Mouse (Mus musculus): ENCODE data around the gene Ncapd2. TPM values are rescaled to one million over a fixed set of nuclear protein-coding genes. Genes with fewer than 3 reads are reported as not detected.

The Ncapd2 gene
- total and polyA plus RNA-seq, 3 experiments = 79.6 to 301 (median 147) TPM

GRCm38 (mm10) chr6:125186203-125186602 is 5.3 kb downstream of the Ncapd2 start:
- Histone ChIP-seq H3K4me2 (ENCODE audit: insufficient read depth, low read depth, poor library complexity, severe bottlenecking) (no peak overlapping the region), H3K4me1 (ENCODE audit: control insufficient read depth in 1 of 2, insufficient read depth in 2 of 2) (peaks cover 0 to 13% of the 10 kb centered on the region in 2 experiments; a peak in 2 of 4 replicates), H3K9me3 (replicated peaks; ENCODE audit: low read length) (no peaks in the 10 kb centered on the region), H3K9ac (ENCODE audit: insufficient read depth, low read depth) (no peak overlapping the region), H3K4me3 (replicated peaks in 1 of 3; ENCODE audit: low read depth in 2 of 3, low read length in 2 of 3, poor library complexity in 1 of 3) (no peak overlapping the region), H3K36me3 (replicated peaks in 1 of 2; ENCODE audit: control insufficient read depth in 1 of 2, insufficient read depth in 1 of 2, low read length in 1 of 2) (peaks cover 68 to 80% of the 10 kb centered on the region in 2 experiments), H3K79me2 (replicated peaks; ENCODE audit: control insufficient read depth, extremely low read depth, insufficient read depth, poor library complexity, severe bottlenecking) (peaks cover 25% of the 10 kb centered on the region), H3K27ac (ENCODE audit: insufficient read depth, low read depth) (no peak overlapping the region), H3K27me3 (replicated peaks) (no peaks in the 10 kb centered on the region)
- dilution Hi-C loops (cut with MboI; ENCODE audit: extremely low pct_ligation_motif_present, extremely low pct_unique_long_range_greater_than_20kb, low sequenced_read_pairs) = no loop called here
- TF ChIP-seq TBP (conservative IDR thresholded peaks at IDR 0.05; ENCODE audit: low read depth, low read length) = no peak
- TF ChIP-seq HCFC1 (IDR thresholded peaks at IDR 0.05; ENCODE audit: low read depth, low read length) = no peak
- TF ChIP-seq POLR2A (IDR thresholded peaks at IDR 0.05; ENCODE audit: low read depth, low read length) = no peak
- no peak for TF ChIP-seq USF2 (conservative IDR thresholded peaks at IDR 0.05; ENCODE audit: low read depth, low read length)
- TF ChIP-seq MXI1 (IDR thresholded peaks at IDR 0.05; ENCODE audit: low read depth, low read length) = no peak
- no peak for TF ChIP-seq TCF12 (IDR thresholded peaks at IDR 0.05; ENCODE audit: low read depth, low read length)
- TF ChIP-seq ZNF384 (IDR thresholded peaks at IDR 0.05; ENCODE audit: low read depth, low read length) = no peak
- no peak for TF ChIP-seq ELF1 (IDR thresholded peaks at IDR 0.05; ENCODE audit: low read depth, low read length)
- TF ChIP-seq NRF1 (IDR thresholded peaks at IDR 0.05; ENCODE audit: low read depth, low read length) = no peak
- TF ChIP-seq CTCF (conservative IDR thresholded peaks at IDR 0.05 in 1 of 2, IDR thresholded peaks at IDR 0.05 in 1 of 2; ENCODE audit: low read depth in 2 of 2, low read length in 2 of 2) = no peak
- no peak for TF ChIP-seq ZC3H11A (IDR thresholded peaks at IDR 0.05; ENCODE audit: low read depth, low read length)
- no peak for TF ChIP-seq E2F4 (IDR thresholded peaks at IDR 0.05; ENCODE audit: insufficient replicate concordance, low read depth, low read length)
- TF ChIP-seq RCOR1 (conservative IDR thresholded peaks at IDR 0.05; ENCODE audit: low read depth, low read length) = no peak
- TF ChIP-seq GABPA (IDR thresholded peaks at IDR 0.05; ENCODE audit: insufficient replicate concordance, low read depth, low read length) = no peak
- no peak for TF ChIP-seq SMC3 (IDR thresholded peaks at IDR 0.05; ENCODE audit: low read depth, low read length)
- no peak for TF ChIP-seq KAT2A (IDR thresholded peaks at IDR 0.05; ENCODE audit: insufficient replicate concordance, low read length)
- DNase-seq (ENCODE audit: extremely low read depth) = no peak
- in situ Hi-C loops (cut with MboI; ENCODE audit: low pct_ligation_motif_present, low pct_unique_long_range_greater_than_20kb, low sequenced_read_pairs) = no loop called here

DNA sequence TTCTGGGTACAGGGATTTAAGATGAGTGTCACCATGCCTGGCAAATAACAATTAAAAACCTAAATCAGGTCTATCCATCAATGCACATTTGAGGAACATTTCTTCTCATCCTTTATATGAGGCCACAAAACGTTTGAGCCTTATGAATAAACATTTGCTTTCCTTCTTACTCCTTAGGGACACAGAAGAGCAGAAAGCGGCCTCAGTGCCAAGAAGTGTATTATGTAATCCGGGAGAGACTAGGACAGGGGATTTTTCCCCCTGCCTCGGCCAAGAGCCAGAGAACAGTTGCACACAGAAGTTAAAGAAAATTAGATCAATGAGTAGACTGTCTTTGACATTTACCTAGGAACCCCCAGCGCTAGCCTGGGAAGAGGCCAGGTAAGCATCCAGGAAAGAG is 9.4 kb downstream of the Ncapd2 start:
- Histone ChIP-seq H3K9ac (ENCODE audit: insufficient read depth, low read depth) (no peak overlapping the region), H3K79me2 (replicated peaks; ENCODE audit: control insufficient read depth, extremely low read depth, insufficient read depth, poor library complexity, severe bottlenecking) (no peaks in the 10 kb centered on the region), H3K4me1 (ENCODE audit: control insufficient read depth in 1 of 2, insufficient read depth in 2 of 2) (no peaks in the 10 kb centered on the region), H3K9me3 (replicated peaks; ENCODE audit: low read length) (no peaks in the 10 kb centered on the region), H3K4me2 (ENCODE audit: insufficient read depth, low read depth, poor library complexity, severe bottlenecking) (no peak overlapping the region), H3K27ac (ENCODE audit: insufficient read depth, low read depth) (no peak overlapping the region), H3K4me3 (replicated peaks in 1 of 3; ENCODE audit: low read depth in 2 of 3, low read length in 2 of 3, poor library complexity in 1 of 3) (no peak overlapping the region), H3K27me3 (replicated peaks) (no peaks in the 10 kb centered on the region), H3K36me3 (replicated peaks in 1 of 2; ENCODE audit: control insufficient read depth in 1 of 2, insufficient read depth in 1 of 2, low read length in 1 of 2) (peaks cover 78 to 92% of the 10 kb centered on the region in 2 experiments)
- no peak for DNase-seq (ENCODE audit: extremely low read depth)
- TF ChIP-seq MAFK (IDR thresholded peaks at IDR 0.05; ENCODE audit: insufficient replicate concordance, low read length) (no peak), HCFC1 (IDR thresholded peaks at IDR 0.05; ENCODE audit: low read depth, low read length) (no peak), BHLHE40 (IDR thresholded peaks at IDR 0.05; ENCODE audit: low read depth, low read length) (no peak), NELFE (IDR thresholded peaks at IDR 0.05; ENCODE audit: low read depth, low read length) (no peak), NRF1 (IDR thresholded peaks at IDR 0.05; ENCODE audit: low read depth, low read length) (no peak), ZMIZ1 (IDR thresholded peaks at IDR 0.05; ENCODE audit: low read depth, low read length) (no peak)
- in situ Hi-C loops (cut with MboI; ENCODE audit: low pct_ligation_motif_present, low pct_unique_long_range_greater_than_20kb, low sequenced_read_pairs) = no loop called here
- dilution Hi-C loops (cut with MboI; ENCODE audit: extremely low pct_ligation_motif_present, extremely low pct_unique_long_range_greater_than_20kb, low sequenced_read_pairs) = no loop called here

Data from CH12.LX (cell line).